Mouse (Mus musculus) cerebral cortex, adult 2 months (tissue): ENCODE results near the gene Slc29a1.

ENCODE experiments used
- WGBS: fragments of 180-500 bp; shearing (Covaris S2); methylation state at CpG from one replicate; pipeline ENCODE4 v1.1.7; 2018; 5-methylcytosine and 5-hydroxymethylcytosine counted together

The Slc29a1 gene

DNA sequence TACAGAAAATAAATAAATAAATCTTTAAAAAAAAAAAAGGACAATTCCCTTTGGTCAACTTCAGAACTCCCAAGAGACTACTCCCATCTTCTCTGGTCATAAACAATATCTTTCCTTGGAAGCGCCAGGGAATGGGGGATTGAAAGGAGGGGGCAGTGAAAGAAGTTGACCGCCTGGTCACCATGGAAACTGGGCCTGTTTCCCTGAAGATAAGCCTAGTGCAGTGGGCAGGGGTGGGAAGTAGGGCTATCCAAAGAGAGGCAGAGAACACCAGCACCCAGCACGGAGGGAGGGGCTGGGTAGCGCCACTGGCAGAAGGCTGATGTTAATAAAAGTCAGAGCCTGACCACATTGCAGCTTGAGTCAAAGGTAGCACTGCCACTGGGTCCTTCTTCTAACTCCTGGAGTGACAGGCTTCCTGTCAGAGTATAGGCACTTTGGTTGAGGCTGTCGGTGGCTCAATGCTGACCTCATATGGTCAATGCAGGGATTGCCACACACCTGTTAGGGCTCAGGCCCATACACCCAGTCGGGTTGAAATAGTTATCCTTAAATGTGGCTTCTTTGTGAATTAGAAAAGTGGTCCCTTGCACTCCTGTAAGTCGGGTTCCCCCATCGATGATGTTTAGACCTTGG is 47.5 kb downstream of the Slc29a1 start:
- 3% methylated on average over 8 of the region's 8 CpGs for WGBS

GRCm38 (mm10) chr17:45551249-45551796 is 48.1 kb downstream of the Slc29a1 start:
- 67% methylated on average over 7 of the region's 7 CpGs for WGBS

DNA sequence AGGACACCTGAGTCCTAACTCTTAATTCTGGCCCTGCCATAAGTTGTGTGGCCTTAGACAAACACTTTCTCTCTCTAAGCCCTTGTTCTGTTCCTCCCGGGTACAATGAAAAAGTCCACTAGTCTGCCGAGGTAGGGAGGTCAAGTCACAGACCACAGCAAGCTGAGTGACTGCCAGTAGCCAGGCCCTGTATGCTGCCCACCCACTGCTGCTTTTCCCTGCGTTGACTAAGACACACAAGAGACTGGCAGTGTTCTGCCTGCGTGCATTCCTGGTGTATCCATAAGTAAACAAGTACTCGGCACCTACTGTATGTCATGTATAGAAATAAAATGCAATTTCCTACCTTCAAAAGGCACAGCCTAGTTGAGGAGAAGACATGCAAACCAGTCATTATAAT is 49.2 kb downstream of the Slc29a1 start:
- 19% methylated on average over 5 of the region's 5 CpGs for WGBS

DNA sequence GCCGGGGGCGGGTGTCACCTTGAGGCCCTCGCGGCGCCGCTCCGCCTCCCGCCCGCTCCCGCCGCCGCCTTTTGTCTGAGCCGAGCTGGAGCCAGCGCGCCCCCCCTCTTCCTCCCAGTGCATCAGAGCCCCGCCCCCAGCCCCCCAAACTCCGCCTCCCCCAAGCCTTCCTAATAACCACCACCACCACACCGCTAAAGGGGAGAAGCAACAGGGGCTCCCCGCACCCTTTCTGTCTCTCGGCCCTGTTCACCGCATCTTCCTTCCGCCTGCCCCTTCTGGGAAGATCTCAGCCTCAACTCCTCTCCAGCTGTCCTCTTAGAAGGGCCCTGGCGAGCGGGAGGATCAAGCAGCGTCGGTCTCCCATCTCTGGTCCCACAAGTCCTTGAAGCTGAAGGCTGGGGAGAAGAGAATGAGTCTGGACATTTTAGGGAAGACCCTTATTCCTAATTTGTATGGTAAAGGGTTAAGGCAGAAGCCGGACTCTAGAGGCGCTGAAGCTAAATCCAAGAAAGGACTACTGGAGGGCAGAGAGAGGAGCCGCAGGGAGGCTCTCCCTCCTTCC is 49.7 kb downstream of the Slc29a1 start, which contains the start of gene Tmem151b:
TSS of gene Tmem151b (minus strand) at position 61 of the 565 bp plus-strand sequence.
- WGBS = under 1% methylated on average over 15 of the region's 29 CpGs

- 3% methylated on average over 66 of the region's 68 CpGs for WGBS
These were observed 50.6 kb downstream of the Slc29a1 start for GRCm38 (mm10) chr17:45548541-45549512.

DNA sequence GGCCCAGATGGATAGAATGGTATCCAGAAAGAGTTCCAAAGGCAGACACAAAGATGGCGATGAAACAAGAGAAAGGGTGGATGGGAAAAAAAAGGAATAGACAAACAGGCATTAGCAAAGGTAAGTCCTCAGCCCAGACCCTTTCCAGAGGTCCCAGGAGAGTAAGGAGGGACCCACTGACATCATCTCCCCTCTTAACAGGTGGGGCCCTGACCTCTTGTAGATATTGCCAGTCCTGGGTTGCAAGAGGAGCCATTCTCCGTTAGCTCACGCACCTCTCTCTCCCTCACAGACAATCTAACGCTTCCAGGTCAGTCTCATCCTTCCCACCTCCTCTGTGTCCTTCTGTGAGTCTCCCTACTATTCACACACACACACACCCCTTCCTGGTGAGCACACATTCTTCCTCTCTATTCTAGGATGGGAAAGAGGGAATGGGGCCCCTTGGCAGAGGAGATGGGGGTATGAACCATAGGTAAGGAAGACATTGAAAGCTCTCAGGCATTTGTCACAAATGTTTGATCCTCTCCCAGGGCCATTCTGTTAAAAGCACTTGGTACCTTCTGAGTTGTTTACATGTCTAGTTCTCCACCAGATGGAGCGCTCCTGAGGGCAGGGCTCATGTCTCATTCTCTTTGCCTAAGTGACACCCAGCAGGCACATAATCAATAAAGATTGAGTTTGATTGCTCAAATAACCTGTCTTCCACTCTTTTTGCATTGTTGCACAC is 51.8 kb downstream of the Slc29a1 start:
- WGBS = 57% methylated on average over 5 of the region's 5 CpGs

GRCm38 (mm10) chr17:45546941-45547340 is 52.5 kb downstream of the Slc29a1 start:
- 72% methylated on average over 16 of the region's 16 CpGs for WGBS

DNA sequence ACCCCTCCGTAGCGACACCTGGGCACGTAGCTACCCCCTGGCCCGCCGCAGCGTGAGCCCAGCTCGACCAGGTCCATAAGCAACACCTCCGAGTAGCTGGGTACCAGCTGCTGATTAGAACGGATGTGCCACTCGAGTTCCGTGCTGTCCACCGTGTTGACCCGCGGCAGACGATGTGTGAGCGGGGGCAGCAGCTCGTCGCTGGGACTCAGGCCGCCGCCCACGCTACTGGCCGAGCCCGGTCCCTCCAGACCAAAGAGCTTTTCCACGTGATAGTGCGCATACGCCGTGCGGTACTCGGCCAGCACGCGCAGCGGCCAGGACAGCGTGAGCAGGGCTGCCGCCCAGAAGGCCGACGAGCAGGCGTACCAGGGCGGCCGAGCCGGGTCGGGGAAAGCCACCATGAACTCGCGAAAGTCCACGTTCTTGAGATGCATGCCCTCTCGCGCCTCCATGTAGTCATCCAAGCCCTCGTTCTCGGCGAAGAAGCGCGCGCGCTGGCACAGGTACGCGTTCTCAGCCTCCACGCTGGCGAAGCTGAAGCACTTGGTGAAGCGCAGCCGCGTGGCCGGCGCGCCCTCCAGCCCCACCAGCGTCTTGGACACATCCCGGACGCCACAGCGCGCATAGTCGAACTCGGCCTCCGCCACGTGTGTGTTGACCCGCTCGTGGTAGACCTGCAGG is 54.0 kb downstream of the Slc29a1 start:
- WGBS = 41% methylated on average over 74 of the region's 74 CpGs

GRCm38 (mm10) chr17:45544873-45545277 is 54.5 kb downstream of the Slc29a1 start:
- 29% methylated on average over 46 of the region's 46 CpGs for WGBS

- WGBS = 33% methylated on average over 24 of the region's 24 CpGs
These were observed 55.2 kb downstream of the Slc29a1 start for GRCm38 (mm10) chr17:45544001-45544872.

- 35% methylated on average over 1 of the region's 1 CpGs for WGBS
These were observed 56.3 kb downstream of the Slc29a1 start for GRCm38 (mm10) chr17:45543115-45543514.

DNA sequence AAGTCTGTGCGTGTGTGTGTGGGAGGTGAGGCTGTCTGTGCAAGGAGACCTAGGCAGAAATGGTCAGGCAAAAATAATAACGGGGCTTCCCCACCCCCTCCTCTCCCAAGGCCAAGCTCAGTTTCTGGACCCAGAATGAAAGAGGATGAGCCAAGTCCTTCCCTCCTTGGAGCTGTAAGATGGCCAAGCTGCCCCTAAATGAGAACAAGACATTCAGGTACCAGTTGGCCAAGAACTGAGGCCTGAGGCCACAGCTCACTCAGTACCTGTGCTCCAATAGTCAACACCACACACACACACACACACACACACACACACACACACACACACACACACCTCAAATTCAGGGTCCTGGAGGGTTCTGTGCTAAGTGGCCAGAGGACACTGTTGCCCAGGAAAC is 56.7 kb downstream of the Slc29a1 start:
- WGBS = 36% methylated on average over 2 of the region's 2 CpGs

- 35% methylated on average over 6 of the region's 6 CpGs for WGBS
These were observed 57.3 kb downstream of the Slc29a1 start for GRCm38 (mm10) chr17:45542129-45542528.

DNA sequence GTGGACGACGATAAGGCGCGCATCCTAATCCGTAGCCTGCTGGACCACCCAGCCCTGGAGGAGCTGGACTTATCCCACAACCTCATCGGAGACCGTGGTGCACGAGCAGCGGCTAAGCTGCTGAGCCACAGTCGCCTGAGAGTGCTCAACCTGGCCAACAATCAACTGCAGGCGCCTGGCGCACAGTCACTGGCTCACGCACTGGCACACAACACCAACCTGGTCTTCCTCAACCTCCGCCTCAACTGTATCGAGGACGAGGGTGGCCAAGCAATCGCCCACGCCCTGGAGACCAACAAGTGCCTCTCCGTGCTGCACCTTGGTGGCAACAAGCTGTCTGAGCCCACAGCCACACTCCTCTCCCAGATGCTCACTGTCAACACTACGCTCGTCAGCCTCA is 59.7 kb downstream of the Slc29a1 start:
- 54% methylated on average over 21 of the region's 21 CpGs for WGBS

DNA sequence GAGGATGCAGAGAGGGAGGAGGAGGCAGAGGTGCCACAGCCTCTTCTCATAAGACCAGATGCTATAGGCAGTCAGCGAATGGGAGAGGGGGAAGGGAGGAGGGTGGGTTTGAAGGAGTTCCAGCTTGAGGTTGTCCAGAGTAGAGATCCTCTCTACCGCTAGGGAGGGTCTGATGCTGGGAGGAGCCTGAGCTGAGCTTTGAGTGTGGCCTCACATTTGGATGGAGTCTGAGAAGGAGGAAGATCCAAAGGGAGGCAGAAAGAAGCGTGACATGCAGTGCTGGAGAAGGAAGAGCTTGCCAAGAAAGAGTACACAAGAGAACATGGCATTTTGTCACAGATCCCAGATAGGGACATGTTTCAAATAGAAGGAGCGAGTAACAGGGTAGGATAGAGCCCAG is 61.0 kb downstream of the Slc29a1 start:
- 31% methylated on average over 4 of the region's 4 CpGs for WGBS

DNA sequence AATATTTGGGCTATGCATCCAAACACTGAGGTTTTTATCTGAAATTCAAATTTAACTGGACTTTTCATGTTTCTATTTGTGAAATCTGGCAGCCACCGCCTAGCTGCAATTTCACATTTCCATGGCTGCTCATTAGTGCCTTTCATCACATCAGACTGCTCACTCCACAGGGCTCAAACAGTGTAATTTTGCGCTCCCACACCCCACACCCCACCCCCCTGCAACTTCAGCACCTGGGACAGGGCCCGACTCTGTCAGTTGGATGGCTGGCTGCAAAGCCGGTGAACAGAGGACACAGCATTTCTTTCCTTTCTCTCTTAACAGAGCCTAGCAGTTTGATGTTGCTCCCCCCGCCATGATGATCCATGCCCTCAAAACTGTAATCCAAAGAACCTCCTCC is 63.1 kb downstream of the Slc29a1 start:
- WGBS = 11% methylated on average over 5 of the region's 5 CpGs
